Mouse (Mus musculus) megakaryocyte, embryonic 14.5 days (primary cell): ENCODE data around the gene Fam69b.

Experiments
- FLI1 ChIP-seq: IDR thresholded peaks from 2 replicates; pipeline ENCODE4 v1.6.1; 2012; ENCODE audit warnings: low read length, inconsistent platforms, mixed read lengths
- GATA1 ChIP-seq: IDR thresholded peaks from 3 replicates; pipeline ENCODE4 v1.6.1; 2012; ENCODE audit warnings: mixed read lengths, low read length, inconsistent platforms, borderline replicate concordance

DNA sequence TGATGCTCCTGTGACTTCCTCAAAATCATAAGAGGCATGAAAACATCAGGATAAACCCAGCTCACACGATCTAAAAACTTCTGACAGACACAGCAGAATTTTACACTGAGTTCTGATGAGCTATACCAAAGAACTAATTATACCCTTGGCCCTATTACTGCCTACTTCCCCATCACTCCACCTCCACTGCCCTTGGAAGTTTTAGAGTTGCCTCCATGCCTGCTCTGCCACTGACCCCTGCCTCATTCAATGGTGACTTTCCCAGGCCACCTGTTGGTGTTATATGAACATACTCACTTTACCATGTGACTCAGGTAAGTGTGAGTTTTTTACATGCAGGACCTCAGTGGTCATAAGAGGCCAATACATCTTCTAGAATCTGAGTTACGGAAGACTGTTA, 29.2 kb downstream of the Fam69b start:
- TF ChIP-seq GATA1 (no peak), FLI1 (no peak)
